Mouse (Mus musculus) retina, postnatal 1 day (tissue): ENCODE results near the gene Gdpd3.
A peak's percentile ranks its signal among the peaks of the same experiment; 100 is the strongest.

Source experiments
- DNase-seq: peaks from one replicate; pipeline ENCODE4 v3.0.0-alpha.2; 2012

Gdpd3 gene

DNA sequence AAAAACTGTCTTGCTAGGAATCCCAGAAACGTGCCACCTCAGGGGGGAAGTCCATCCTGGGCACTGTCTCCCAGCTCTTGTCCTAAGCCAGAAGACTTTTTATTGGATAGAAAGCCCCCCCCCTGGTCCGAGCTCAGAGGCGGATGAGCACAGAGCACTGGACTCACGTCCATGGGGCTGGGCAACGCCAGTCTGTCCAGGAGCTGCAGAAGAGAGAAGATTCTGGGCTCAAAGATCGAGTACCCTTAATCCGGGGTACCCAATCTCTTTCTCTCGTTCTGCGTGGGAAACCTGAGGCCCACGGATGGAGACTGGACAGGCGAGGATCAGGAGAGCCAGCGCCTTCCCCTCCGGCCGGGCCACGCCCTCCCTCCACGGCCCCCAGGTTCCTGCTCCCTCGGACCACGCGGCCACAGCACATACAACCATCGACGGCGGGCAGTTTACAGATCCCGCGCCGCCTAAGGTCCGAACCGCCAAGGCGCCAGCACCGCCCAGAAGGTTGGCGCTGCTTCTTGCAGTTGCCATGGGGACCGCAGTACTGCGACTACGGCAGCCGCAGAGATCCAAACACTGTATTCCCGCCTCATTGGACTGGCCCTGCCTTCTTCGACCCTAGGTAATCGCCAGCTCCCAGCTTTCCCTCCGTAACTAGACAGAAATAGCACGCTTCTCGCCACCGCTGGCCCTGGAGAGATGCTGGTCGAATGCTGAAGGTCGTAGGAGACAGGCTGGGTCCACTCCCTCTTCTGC, 42.7 kb downstream of the Gdpd3 start:
- peak; percentile 96 for DNase-seq

DNA sequence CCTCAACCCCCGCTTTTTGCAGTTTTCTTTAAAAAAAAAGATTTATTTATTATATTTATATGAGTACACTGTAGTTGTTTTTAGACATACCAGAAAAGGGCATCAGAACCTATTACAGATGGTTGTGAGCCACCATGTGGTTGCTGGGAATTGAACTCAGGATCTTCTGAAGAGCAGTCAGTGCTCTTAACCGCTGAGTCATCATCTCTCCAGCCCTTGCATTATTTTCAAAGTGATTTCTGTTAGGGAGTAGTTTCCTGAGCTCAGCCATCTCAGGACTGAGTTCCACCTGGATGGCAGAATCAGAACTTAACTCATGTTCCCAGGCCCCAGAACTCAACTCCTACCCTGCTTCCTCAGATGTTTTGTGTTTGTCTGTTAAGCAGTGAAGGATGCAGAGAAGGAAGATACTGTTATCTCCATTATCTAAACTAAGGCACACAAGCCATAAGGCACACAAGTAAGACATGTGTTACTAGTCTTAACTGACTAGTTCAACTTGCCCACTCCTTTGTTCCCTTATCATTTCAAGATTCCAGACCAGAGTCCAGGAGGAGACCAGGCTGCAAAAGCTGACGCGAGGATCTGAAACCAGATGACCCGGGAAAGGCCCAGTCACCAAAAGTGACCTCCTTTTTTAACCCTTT, 43.7 kb downstream of the Gdpd3 start:
- no peak for DNase-seq

GRCm38 (mm10) chr7:126815726-126816222, 49.6 kb downstream of the Gdpd3 start:
- no peak for DNase-seq

DNA sequence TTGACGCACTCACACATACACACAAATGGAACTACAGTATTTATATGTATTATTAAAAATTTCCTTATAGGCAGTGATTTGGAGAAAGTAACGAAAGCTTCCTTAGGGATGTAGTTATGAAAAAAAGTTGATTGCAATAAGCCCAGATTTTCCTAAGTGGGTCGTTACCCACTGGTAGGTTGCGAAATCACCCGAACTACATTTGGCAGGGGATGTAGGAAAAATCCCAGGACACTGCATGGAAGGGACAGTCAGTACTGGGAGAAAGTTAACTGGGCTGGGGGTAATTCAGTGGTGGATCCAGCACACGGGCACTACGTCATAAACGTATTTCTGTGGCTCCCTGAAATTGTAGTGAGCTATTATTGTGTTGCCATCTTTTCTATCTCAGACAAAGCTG, 50.4 kb downstream of the Gdpd3 start:
- DNase-seq = no peak

DNA sequence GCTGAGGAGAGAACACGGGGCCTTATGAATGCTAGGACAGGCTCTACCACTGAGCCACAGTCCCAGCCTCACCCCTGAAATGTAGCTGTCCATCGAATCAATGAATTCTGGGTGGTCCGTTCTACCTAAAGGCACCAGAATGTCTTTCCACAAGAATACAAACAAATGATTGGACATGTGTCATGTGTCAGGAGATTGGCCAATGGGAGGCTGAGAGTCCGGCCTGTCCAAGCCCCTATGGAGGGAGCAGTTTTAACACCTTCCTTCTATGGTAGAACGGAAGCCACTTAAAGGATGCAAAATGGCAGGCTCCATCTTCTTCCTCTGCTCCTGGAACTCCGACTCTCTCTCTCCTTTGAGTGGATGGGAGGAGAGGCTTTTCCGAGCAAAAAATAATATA, 51.5 kb downstream of the Gdpd3 start:
- no peak for DNase-seq

GRCm38 (mm10) chr7:126818818-126819217, 52.7 kb downstream of the Gdpd3 start:
- no peak for DNase-seq

GRCm38 (mm10) chr7:126821835-126822511, 55.8 kb downstream of the Gdpd3 start:
- DNase-seq = peak; percentile 91

GRCm38 (mm10) chr7:126822741-126823140, 56.6 kb downstream of the Gdpd3 start:
- DNase-seq = peak; percentile 13

DNA sequence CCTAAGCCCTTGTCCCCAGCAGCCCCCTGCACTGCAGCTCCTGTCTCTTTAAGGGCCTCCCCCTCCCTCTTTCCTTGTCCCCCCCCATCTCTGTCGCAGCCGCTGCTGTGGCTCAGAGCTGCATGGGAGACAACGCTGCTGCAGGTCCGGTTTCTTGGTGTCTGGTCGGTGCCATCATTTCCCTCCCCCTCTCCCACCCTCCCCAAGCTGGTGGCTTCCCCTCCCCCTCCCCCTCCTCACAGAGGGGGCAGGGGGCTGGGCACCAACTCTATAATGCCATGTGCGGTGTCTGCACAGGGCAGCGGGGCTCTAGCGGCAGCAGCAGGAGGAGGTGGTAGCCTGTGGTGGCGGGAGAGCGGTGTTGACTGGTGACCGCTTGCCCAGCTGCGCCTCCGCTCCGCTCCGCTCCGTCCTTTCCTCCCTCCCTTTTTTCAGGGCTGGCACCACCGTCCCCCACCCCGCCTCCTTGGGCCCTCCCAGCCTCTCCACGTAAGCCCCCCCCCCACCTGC, 57.1 kb downstream of the Gdpd3 start:
- DNase-seq = peak; percentile 78

DNA sequence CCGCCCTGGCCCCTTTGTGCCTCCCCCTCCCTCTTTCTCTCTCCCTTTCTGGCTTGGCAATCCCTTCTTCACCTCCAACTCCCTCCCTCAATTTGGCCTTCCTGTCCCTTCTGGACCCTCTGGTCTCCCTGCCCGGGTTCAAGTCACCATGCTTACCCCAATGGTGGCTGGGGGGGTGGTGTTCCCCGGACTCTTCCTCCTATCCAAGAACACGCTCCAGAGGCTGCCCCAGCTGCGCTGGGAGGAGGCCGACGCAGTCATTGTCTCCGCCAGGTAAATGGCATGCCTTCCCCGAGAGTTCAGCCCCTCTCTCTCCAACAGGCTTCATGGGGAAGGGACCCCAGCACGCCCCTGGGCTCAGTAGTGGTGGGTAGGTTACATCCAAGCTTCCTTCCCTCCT, 57.8 kb downstream of the Gdpd3 start:
- peak; percentile 34 for DNase-seq
